Mouse (Mus musculus) right cerebral cortex, postnatal 25 days (tissue): Measurements from ENCODE around the gene Col8a2.

Experiments used
- DNase-seq: peaks from one replicate; pipeline ENCODE4 v3.0.0; 2022

Col8a2 gene

DNA sequence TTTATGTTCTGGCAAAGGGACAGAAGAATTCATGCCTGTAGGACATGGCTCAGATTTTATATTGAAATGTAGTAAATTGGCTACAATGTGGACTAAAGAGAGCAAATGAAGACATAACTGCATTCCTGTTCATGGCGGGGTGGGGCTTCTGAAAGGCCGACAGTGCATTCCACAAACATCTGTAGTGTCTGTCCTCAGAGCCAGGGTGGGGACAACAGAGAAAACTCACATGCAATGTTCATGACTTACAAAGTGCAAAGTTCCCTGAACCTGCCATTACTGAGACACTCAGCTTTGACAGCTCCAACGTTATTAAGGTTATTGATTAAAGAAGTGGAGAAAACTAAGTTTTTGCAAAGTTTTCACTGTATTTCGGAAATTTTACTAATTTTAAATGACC, 56.9 kb downstream of the Col8a2 start:
- no peak for DNase-seq

DNA sequence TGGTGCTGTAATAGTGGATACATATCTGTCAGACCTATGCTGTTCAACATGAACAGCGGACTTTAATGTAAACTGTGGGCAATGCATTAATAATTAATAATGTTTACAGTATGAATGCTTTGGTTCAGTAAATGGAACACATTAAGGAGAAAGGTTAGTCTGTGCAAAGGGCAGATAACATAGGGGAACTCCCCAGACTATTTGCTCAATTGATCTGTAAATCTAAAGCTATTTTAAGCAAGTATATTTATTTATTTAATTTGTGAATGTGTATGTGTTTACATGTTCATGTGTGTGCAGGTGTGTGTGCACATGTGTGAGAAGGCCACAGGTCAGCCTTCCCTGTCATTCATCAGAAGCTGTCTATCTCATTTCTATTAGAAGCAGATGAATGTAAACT, 73.5 kb downstream of the Col8a2 start:
- DNase-seq = no peak
